Mouse (Mus musculus) CD4-positive naive resting alpha-beta T cell, adult 57 days (primary cell): ENCODE data around the gene Nxpe2. TPM values are rescaled to one million over a fixed set of nuclear protein-coding genes. Genes with fewer than 3 reads are reported as not detected.

Experiments
- total RNA-seq: library from RNA; stranded (reverse); gene quantifications from one replicate; pipeline ENCODE4 v1.2.4, GENCODE M21; 2023

The Nxpe2 gene
- total RNA-seq: 2.4 TPM

DNA sequence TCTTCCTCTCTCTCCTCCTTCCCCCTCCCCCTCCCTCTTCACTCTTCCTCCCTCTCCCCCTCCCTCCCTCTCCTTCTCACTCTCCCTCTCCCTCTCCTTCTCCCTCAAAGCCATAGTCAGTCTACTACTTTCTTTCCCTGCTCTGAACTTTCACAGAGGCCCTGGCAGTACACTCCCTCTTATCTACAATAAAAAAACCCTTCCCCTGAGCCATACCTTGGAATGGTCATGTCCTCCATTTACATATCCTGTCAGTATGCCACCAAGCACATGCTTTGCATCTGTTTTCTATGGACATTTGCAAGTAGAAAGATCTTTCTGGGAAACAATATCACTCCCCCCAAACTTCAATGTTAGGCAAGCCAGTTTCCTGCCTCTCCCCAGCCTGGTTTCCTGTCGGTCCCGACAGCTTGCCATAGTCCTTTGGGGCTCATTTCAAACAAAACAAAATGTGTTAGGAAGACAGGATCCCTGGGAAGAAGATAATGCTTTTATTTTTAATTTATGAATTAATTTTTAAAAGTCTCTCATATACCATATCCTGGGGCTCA lies at the start of gene Nxpe2:
Nxpe2 (minus strand) TSS at position 307 of the 551 bp plus-strand sequence.

Other genes starting within 250 kb of the Nxpe2 start
- gene Nxpe4, start 191.4 kb downstream of the Nxpe2 start, total RNA-seq: 46.1 TPM
- 101 TPM for gene Rexo2, start 127.2 kb upstream of the Nxpe2 start, total RNA-seq
- gene Rbm7, start 141.8 kb upstream of the Nxpe2 start, total RNA-seq: 106 TPM
- 20.5 TPM for gene Gm5617, start 142.0 kb upstream of the Nxpe2 start, total RNA-seq